Mouse (Mus musculus): ENCODE measurements around the gene Vill. TPM values are rescaled to one million over a fixed set of nuclear protein-coding genes. Genes with fewer than 3 reads are reported as not detected.

The Vill gene
- polyA plus RNA-seq, 1 experiment from 2014 or later = 39.4 TPM

- no peaks in the 10 kb centered on the region for H3K9me3 ChIP-seq
- peaks cover 4% of the 10 kb centered on the region; the same call in 1 of the 2 replicates for H3K36me3 ChIP-seq
- WGBS = 6% methylated on average over 6 of the region's 6 CpGs
- no peaks in the 10 kb centered on the region for H3K27me3 ChIP-seq
- H3K4me2 ChIP-seq = no peak overlapping the region
- no peak overlapping the region for H3K27ac ChIP-seq
- peaks cover 21% of the 10 kb centered on the region for H3K4me1 ChIP-seq
- H3K4me3 ChIP-seq = no peak overlapping the region
- no peak for ATAC-seq (ENCODE audit: borderline replicate concordance, extremely low read depth, low FRiP score, low TSS enrichment)
- no peak overlapping the region for H3K9ac ChIP-seq
Observed at GRCm38 (mm10) chr9:119067601-119068000, 15.0 kb downstream of the Vill start.

DNA sequence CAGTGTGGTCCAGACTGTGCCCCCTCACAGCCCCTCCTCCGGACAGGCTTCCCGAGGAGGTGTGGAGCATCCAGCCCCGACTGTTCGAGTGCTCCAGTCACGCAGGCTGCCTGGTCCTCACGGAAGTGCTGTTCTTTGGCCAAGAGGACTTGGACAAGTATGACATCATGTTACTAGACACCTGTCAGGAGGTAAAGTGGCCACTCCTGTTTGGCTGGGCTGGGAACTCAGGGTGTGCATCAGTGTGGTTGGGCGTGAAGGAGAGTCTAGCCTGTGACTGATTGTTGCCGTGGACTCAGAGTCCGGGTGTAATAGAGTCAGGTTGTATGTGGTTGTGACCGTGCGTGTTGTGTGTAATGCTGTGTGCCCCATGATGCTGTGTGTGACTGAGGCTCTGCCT lies 15.7 kb downstream of the Vill start:
- H3K4me2 ChIP-seq = no peak overlapping the region
- no peaks in the 10 kb centered on the region for H3K27me3 ChIP-seq
- ATAC-seq (ENCODE audit: borderline replicate concordance, extremely low read depth, low FRiP score, low TSS enrichment) = peak; percentile 17; the same call in 1 of the 2 replicates
- H3K4me3 ChIP-seq = no peak overlapping the region
- H3K4me1 ChIP-seq = peaks cover 14% of the 10 kb centered on the region
- no peak overlapping the region for H3K27ac ChIP-seq
- no peaks in the 10 kb centered on the region for H3K9me3 ChIP-seq
- H3K9ac ChIP-seq = no peak overlapping the region
- peaks cover 4% of the 10 kb centered on the region; the same call in 1 of the 2 replicates for H3K36me3 ChIP-seq
- WGBS = 68% methylated on average over 11 of the region's 11 CpGs

DNA sequence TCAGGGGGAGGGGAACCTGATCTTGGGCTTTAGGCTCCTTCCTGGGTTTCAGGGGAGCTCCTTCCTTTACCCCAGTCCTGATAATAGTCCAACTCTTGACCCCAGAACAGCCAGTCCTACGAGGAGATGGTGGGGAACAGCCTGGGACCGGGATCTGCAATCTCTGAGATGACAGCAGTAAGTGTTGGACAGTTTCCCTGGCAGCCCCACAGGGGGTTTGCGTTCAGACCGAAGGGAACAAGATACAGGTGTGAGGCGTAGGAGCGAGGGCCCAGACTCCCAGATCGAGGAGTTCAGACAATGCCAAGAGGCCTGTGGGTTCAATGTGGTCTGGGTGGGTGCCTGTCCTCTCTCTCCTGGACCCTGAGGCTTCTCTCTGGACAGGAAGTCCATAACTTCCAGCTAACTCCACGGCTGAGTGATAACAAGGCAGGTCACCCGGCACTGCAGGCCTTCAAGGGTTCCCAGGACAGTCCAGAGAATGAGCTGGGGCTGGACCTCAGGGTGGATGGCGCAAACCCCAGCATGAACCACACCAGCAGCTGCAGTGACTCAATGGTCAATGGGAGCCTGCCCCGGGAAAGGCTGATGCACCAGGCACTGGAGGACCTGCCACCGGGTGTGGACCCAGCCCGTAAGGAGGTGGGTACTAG lies 17.7 kb downstream of the Vill start:
- no peaks in the 10 kb centered on the region for H3K27me3 ChIP-seq
- 70% methylated on average over 13 of the region's 13 CpGs for WGBS
- H3K36me3 ChIP-seq = peaks cover 7% of the 10 kb centered on the region; the same call in 1 of the 2 replicates
- peaks cover 16% of the 10 kb centered on the region for H3K4me1 ChIP-seq
- no peak overlapping the region for H3K27ac ChIP-seq
- H3K9me3 ChIP-seq = no peaks in the 10 kb centered on the region
- no peak overlapping the region for H3K9ac ChIP-seq
- H3K4me3 ChIP-seq = no peak overlapping the region
- H3K4me2 ChIP-seq = no peak overlapping the region
- ATAC-seq (ENCODE audit: borderline replicate concordance, extremely low read depth, low FRiP score, low TSS enrichment) = no peak

GRCm38 (mm10) chr9:119071786-119072185 lies 19.2 kb downstream of the Vill start:
- no peaks in the 10 kb centered on the region for H3K9me3 ChIP-seq
- no peak overlapping the region for H3K4me2 ChIP-seq
- peaks cover 21% of the 10 kb centered on the region for H3K4me1 ChIP-seq
- no peaks in the 10 kb centered on the region for H3K27me3 ChIP-seq
- peaks cover 7% of the 10 kb centered on the region; the same call in 1 of the 2 replicates for H3K36me3 ChIP-seq
- no peak overlapping the region for H3K9ac ChIP-seq
- H3K4me3 ChIP-seq = no peak overlapping the region
- no peak for ATAC-seq (ENCODE audit: borderline replicate concordance, extremely low read depth, low FRiP score, low TSS enrichment)
- 71% methylated on average over 9 of the region's 9 CpGs for WGBS
- no peak overlapping the region for H3K27ac ChIP-seq

DNA sequence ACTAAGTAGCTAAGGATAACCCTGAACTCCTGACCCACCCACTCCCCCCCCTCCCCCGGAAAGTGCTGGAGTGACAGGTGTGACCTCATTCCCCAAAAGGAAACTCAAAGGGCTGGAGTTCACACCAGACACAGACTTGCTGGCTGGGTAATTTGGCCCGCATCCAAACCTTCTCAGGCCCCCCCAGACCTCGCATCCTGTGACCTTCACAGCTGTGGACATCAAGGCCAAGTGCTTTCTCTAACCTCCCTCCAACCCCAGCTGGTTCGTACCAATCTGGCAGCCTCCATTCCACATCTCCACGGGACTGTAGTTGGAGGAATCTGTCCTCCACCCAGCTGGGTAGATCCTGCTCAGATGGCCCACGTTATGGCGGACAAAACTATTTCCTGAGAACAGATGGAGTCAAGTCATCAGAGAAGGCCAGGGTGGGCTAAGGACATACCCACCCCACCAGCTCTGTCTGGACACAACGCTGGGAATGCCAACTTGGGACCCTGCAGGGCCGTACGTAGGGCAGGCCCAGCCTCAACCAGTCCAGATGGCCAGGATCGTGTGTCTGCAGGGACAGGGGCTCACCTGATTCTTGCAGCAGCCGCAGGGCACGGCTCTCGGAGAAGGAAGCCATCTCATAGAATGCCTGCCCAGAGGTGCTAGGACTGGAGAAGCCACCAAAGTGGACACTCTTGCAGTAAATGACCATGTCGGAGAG lies 20.8 kb downstream of the Vill start:
- no peaks in the 10 kb centered on the region for H3K27me3 ChIP-seq
- no peak overlapping the region for H3K9ac ChIP-seq
- H3K36me3 ChIP-seq = peaks cover 7% of the 10 kb centered on the region; the same call in 1 of the 2 replicates
- H3K4me2 ChIP-seq = no peak overlapping the region
- H3K4me3 ChIP-seq = no peak overlapping the region
- H3K9me3 ChIP-seq = no peaks in the 10 kb centered on the region
- 70% methylated on average over 15 of the region's 15 CpGs for WGBS
- no peak for ATAC-seq (ENCODE audit: borderline replicate concordance, extremely low read depth, low FRiP score, low TSS enrichment)
- peaks cover 11% of the 10 kb centered on the region for H3K4me1 ChIP-seq
- H3K27ac ChIP-seq = no peak overlapping the region

DNA sequence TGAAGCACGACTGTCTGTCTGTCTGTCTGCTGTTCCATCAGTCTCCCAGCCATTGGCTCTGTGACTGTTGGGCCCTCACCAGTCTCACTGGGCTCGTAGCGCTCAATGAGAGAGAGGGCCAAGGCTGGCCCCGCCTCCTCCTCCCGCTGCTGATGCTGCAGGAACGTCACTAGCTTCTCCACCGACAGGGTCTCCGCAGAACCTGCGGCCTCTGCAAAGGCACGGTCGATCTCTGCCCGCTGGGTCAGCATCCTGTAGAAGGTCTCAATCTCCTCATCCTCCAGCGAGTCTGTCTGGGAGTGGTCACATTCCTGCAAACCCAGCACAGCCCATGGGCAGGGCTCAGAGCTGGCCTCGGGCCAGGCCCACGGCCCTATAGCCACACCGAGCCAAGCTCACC lies 23.1 kb downstream of the Vill start:
- no peaks in the 10 kb centered on the region for H3K9me3 ChIP-seq
- ATAC-seq (ENCODE audit: borderline replicate concordance, extremely low read depth, low FRiP score, low TSS enrichment) = peak; percentile 16; the same call in 1 of the 2 replicates
- H3K36me3 ChIP-seq = peaks cover 7% of the 10 kb centered on the region; the same call in 1 of the 2 replicates
- no peaks in the 10 kb centered on the region for H3K27me3 ChIP-seq
- no peak overlapping the region for H3K9ac ChIP-seq
- H3K4me3 ChIP-seq = no peak overlapping the region
- peaks cover 9% of the 10 kb centered on the region for H3K4me1 ChIP-seq
- no peak overlapping the region for H3K4me2 ChIP-seq
- 65% methylated on average over 16 of the region's 16 CpGs for WGBS
- H3K27ac ChIP-seq = no peak overlapping the region

GRCm38 (mm10) chr9:119080040-119080675 lies 27.6 kb downstream of the Vill start:
- 70% methylated on average over 5 of the region's 5 CpGs for WGBS
- H3K36me3 ChIP-seq = no peaks in the 10 kb centered on the region
- H3K4me3 ChIP-seq = no peak overlapping the region
- no peaks in the 10 kb centered on the region for H3K9me3 ChIP-seq
- H3K9ac ChIP-seq = no peak overlapping the region
- no peaks in the 10 kb centered on the region for H3K27me3 ChIP-seq
- no peak overlapping the region for H3K4me2 ChIP-seq
- peaks cover 14% of the 10 kb centered on the region for H3K4me1 ChIP-seq
- H3K27ac ChIP-seq = no peak overlapping the region
- no peak for ATAC-seq (ENCODE audit: borderline replicate concordance, extremely low read depth, low FRiP score, low TSS enrichment)

- H3K9ac ChIP-seq = no peak overlapping the region
- ATAC-seq (ENCODE audit: borderline replicate concordance, extremely low read depth, low FRiP score, low TSS enrichment) = no peak
- H3K4me1 ChIP-seq = peaks cover 9% of the 10 kb centered on the region; the same call in 1 of the 2 replicates
- no peak overlapping the region for H3K4me3 ChIP-seq
- H3K9me3 ChIP-seq = no peaks in the 10 kb centered on the region
- no peaks in the 10 kb centered on the region for H3K27me3 ChIP-seq
- 27% methylated on average over 8 of the region's 8 CpGs for WGBS
- H3K27ac ChIP-seq = no peak overlapping the region
- H3K36me3 ChIP-seq = no peaks in the 10 kb centered on the region
- no peak overlapping the region for H3K4me2 ChIP-seq
Observed at GRCm38 (mm10) chr9:119082039-119082438, 29.5 kb downstream of the Vill start.

- Histone ChIP-seq H3K9me3 (no peaks in the 10 kb centered on the region), H3K4me2 (no peak overlapping the region), H3K27me3 (no peaks in the 10 kb centered on the region), H3K36me3 (no peaks in the 10 kb centered on the region), H3K27ac (no peak overlapping the region; the same call in 1 of the 2 replicates), H3K4me3 (no peak overlapping the region), H3K4me1 (peaks cover 12% of the 10 kb centered on the region), H3K9ac (no peak overlapping the region)
- 69% methylated on average over 7 of the region's 7 CpGs for WGBS
- ATAC-seq (ENCODE audit: borderline replicate concordance, extremely low read depth, low FRiP score, low TSS enrichment) = no peak
Observed at GRCm38 (mm10) chr9:119082656-119083430, 30.3 kb downstream of the Vill start.

- Histone ChIP-seq H3K36me3 (no peaks in the 10 kb centered on the region), H3K4me1 (peaks cover 15% of the 10 kb centered on the region)
- WGBS = 66% methylated on average over 10 of the region's 10 CpGs
Observed at GRCm38 (mm10) chr9:119083966-119084365, 31.4 kb downstream of the Vill start.

GRCm38 (mm10) chr9:119086451-119086850 lies 33.9 kb downstream of the Vill start:
- no peak overlapping the region for H3K4me3 ChIP-seq
- H3K9me3 ChIP-seq = no peaks in the 10 kb centered on the region
- H3K4me2 ChIP-seq = no peak overlapping the region
- no peak for ATAC-seq (ENCODE audit: borderline replicate concordance, extremely low read depth, low FRiP score, low TSS enrichment)
- H3K36me3 ChIP-seq = no peaks in the 10 kb centered on the region
- H3K27me3 ChIP-seq = peaks cover 2% of the 10 kb centered on the region; the same call in 1 of the 2 replicates
- peaks cover 20% of the 10 kb centered on the region for H3K4me1 ChIP-seq
- WGBS = 43% methylated on average over 1 of the region's 1 CpGs
- H3K9ac ChIP-seq = no peak overlapping the region
- H3K27ac ChIP-seq = no peak overlapping the region

More at GRCm38 (mm10) chr9:119083966-119084365, 31.4 kb downstream of the Vill start:
- Histone ChIP-seq H3K9me3 (no peaks in the 10 kb centered on the region), H3K4me3 (no peak overlapping the region), H3K4me2 (no peak overlapping the region), H3K27ac (no peak overlapping the region), H3K9ac (no peak overlapping the region), H3K27me3 (no peaks in the 10 kb centered on the region)
- no peak for ATAC-seq (ENCODE audit: borderline replicate concordance, extremely low read depth, low FRiP score, low TSS enrichment)
